Mouse (Mus musculus) erythroid progenitor cell, adult 5-6 weeks (primary cell): Measurements from ENCODE around the gene Slc26a5. TPM values are rescaled to one million over a fixed set of nuclear protein-coding genes. Genes with fewer than 3 reads are reported as not detected.
A peak's percentile ranks its signal among the peaks of the same experiment; 100 is the strongest.

Experiments
- ATAC-seq: replicated peaks from 2 replicates; pipeline ENCODE4 v1.8.0; 2016; ENCODE audit warnings: moderate number of reproducible peaks, mild to moderate bottlenecking, moderate TSS enrichment, inconsistent platforms; ENCODE audit not compliant: poor library complexity, low FRiP score, severe bottlenecking
- total RNA-seq, 2 experiments: library from RNA; stranded (forward) in 1 of 2; stranded (reverse) in 1 of 2; fragments of 150-400 nt in 1 of 2; fragments of 186-747, 209-891 nt in 1 of 2; gene quantifications; 2 replicates each; pipeline versions ENCODE4 v1.2.3 to v1.2.4; 2015 to 2017; ENCODE audit warnings: low replicate concordance in 2 of 2

The Slc26a5 gene
- total RNA-seq, 2 experiments from 2014 or later: not detected

DNA sequence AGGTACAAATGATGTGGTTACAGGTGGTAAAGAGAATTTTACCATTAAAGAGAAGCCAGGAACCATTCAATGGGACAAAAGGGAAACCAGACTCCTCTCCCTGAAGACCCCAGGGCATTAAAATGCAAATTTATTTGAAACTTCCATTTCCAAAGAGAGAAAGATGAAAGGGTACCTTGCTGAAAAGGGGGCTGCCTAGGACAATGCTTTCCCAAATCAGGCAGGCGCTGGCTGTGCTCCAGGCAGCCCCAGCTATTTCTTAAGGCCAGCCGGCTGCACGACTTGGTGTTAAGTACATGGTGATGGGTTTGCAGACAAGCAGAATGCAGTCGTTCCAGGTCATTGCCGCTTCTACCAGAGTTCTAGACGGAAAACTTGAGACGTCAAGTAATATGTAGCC, 39.0 kb downstream of the Slc26a5 start:
- no peak for ATAC-seq

DNA sequence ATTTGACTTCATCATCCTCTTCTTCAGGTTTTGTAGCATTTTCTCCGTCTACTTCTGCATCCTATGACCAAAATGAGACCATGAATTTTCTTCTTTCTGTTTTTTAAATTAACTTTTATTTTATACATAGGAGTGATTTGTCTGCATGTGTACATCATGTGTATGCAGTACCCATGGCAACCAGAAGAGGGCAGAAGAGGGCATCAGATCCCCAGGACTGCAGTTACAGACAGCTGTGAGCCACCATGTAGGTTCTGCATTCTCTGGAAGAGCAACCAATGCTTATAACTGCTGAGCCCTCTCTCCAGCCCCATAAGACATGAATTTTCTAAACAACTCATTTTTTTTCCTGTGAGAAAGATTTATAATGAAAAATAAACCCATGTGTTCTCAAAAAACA, 51.4 kb downstream of the Slc26a5 start:
- ATAC-seq: no peak

DNA sequence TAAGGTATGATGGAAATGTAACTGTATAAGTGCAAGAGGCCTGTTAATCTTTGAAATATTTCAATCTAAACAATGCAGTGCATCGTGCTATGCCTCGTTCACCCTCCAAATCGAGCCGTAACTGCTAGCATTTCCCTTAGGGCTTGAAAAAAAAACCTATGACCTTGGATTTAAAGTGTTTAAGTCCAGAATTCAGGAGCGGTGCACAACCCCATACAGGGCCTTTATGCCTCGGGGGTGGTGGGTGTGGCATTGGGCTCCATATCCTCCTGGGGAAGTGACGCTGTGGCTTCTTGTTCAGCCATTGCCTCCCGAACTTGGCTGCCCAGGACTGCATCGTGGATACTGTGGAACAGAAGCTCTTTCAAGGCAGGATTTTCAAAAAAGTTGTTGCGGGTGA, 54.5 kb downstream of the Slc26a5 start:
- no peak for ATAC-seq

DNA sequence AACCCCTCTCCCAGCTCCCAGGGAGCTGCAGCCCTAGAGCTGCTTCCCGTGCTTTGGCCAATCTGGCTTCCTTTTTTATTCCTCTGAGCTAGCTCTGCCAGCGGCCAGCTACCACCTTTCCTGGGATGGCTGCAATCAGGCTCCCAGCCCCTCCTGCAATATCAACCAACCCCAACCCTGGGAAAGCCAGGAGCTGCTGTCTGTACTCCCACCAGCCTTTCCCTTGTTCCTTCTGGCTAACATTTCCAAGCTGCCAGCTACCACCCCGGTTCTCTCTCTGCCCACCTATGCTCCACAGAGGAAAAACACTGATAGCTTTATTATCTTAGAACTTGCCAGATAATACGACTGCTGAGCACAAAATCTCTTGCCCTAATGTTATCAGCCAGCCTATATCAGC, 60.6 kb downstream of the Slc26a5 start:
- ATAC-seq: no peak

DNA sequence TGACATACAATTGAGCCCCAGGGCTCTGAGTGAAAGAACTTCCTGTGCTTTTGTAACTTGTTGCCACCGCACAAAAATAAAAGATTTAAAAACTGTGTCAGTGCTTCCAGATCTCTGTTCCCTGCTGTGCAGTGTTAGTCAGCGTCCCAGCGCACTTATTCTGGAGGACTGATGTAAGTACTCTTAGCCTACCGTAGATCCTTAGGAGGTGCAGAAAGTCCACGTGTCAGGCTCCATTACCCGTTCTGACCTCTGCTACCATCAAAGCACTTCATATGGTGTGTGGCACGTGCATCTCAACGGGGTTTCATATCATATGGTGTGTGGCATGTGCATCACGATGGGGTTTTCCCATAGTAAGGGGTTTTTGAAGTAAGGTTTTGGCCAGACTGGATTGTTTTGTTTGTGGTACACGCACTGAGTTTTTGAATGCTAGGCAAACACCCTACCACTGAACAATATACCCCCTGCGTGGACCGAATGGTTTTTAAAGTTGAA, 61.7 kb downstream of the Slc26a5 start:
- no peak for ATAC-seq

DNA sequence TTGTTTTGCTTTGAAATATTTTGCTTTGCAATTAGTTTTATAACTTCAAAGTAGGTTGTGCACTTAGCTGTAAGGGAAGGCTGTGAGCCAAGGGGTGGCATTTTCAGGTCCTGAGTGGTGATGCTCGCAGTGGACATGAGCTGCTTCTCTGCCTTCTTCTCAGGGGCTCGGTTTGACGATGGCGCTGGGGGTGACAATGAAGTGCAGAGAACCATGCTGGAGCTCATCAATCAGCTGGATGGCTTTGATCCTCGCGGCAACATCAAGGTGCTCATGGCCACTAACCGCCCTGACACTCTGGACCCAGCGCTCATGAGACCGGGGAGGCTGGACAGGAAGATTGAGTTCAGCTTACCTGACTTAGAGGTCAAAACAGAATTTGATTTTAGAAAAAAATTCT, 62.5 kb downstream of the Slc26a5 start:
- no peak for ATAC-seq

DNA sequence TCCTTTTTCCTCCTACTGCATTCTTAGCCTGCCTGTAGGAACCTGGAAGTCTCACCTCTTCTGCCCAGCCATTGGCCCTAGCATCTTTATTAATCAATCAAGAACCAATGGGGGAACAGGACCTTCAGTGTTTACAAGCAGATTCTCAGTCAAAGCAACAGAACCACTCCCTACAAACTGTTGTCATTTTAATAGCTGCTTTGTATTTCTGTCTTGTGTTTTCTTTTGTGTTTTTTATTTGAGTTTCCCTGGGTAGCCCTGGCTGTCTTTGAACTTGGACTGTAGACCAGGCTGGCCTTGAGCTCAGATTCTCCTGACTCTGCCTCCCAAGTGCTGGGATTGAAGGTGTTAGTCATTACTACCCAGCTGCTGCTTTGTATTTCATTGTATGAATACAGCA, 73.2 kb downstream of the Slc26a5 start:
- ATAC-seq: no peak

DNA sequence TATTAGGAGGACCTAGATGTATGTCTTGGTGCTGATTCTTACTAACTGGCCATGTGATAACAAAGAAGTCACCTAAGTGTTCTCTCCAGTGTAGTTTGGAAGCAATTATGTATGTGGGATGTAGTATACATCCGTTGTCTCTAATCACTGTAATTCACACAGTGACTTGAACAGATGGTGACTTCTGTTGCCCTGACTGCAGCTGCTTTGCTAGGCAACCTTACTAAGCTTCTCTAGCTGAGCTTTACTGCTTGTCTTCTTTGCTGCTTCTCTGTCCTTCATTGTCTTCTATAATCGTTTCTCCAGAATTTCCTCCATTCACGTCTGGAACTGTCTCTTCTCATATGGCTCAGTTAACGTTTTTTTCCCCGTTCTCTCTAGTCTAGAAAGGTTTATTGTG, 76.3 kb downstream of the Slc26a5 start:
- ATAC-seq: no peak

DNA sequence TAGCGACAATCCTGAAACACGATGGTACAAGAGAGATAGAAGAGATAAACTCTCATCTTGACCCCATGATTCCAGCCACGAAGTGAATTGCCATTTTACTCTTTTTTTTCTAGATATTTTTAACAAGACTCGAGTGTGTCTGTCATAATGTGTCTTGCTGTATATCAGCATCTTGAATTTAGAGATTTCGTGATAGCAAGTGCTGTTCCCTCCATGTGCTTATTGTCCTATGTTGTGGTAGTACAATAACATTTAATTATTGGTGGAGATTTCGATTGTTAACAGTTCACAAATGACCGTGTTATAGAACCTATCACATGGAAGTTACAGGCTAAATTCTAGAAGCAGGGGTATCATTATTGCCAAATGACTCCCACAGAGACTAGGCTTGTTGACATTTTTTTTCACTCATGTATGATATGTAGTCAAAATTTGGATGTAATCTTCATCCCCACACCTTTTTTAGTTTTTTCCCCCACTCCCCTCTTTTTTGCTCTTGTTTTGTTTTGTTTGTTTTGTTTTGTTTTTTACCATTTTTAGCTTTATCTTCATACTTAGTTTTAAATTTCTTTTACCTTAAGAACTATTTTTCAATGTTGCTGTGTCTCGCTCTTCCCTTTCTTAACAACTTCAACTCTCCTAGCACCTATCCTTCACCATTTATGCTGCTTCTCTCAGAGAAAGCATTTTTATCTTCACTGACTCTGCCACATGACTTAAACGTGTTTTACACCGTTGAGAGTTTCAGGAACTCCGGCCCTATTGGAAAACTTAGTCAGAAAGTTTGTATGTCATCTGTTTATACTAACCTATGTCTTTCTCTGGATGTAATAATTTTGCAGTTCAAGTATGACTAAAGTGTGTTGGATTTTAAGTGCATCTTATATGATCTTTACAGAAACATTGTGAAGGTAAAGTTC, 78.0 kb downstream of the Slc26a5 start:
- no peak for ATAC-seq

DNA sequence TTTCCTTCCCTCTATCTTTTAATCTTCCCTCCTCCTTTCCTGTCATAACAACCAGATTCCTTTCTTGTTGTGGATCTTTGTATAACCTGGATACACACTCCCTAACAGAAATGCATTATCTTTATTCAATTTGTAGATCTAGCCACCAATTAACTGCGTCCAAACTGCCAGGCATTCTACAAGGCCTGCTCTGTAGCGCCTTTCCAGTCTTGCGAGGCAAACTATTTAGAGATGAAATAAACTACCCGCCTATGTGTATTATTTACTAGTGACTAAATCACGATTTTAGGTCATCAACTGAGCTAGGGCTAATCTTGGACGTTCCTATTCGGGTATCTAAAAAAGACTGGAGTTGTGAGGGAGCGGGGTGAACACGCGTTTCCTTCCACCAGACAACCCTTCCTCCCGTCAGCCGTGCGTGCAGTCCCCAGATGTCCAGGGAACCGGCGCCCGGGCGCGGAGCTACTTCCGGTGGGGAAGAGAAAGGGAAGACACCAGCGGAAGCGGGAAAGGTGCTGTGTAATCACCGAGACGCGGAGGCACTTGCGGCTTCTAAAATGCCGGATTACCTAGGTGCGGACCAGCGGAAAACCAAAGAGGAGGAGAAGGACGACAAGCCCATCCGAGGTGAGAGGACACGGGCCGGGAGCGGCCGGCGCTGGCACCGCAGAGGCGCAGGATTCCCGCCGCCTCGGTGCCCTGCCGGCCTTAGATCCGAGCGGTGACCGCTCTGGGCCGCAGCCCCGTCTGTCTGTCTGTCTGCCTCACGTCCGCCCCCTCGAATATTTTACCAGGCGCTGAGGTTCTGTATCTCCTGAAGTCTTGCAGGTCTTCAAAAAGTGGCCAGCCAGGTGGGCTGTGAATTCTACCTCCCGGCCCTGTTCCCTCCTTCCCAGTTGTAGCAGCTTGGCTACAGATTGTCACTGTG, 78.9 kb downstream of the Slc26a5 start:
- peak; percentile 88 for ATAC-seq

DNA sequence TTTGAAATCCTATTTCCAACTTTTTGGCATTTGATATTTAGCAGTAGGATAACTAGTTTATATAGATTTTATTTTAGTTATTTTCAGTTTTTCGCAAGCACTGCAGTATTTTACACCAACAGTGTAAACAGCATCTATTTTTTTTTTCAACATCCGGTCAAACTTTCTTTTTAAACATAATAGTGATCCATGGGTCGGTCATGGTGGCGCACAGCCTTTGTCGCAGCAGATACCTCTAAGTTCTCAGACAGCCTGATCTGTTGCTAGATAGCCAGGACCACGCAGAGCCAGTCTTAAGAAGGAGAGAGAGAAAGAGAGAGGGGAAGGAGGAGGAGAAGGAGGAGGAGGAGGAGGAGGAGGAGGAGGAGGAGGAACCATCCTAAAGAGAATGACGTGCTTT, 79.6 kb downstream of the Slc26a5 start:
- ATAC-seq: no peak

DNA sequence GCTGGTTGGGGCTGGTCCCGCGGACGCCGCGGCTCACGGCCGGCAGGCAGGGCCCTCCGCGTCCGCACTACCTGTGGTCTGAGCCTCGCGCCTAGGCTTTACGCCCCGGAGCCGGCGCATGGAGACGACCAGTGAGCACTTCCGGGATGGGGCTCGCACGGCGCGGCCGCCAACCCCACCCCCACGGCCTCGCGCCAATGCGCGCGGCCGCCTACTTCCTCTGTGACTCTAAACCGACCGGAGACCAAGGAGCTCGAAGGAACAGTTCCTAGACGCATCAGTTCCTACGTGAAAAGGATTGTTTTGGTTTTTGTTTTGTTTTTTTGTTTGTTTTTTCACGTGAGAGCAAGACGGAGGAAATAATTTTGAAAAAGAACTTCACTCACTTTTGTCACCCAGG, 80.4 kb downstream of the Slc26a5 start, which contains the start of the genes Dnajc2 and Psmc2:
Dnajc2 (minus strand) TSS at position 199 of the 400 bp plus-strand sequence.
Psmc2 (plus strand) TSS at position 231 of the 400 bp plus-strand sequence.
- ATAC-seq: peak; percentile 90

DNA sequence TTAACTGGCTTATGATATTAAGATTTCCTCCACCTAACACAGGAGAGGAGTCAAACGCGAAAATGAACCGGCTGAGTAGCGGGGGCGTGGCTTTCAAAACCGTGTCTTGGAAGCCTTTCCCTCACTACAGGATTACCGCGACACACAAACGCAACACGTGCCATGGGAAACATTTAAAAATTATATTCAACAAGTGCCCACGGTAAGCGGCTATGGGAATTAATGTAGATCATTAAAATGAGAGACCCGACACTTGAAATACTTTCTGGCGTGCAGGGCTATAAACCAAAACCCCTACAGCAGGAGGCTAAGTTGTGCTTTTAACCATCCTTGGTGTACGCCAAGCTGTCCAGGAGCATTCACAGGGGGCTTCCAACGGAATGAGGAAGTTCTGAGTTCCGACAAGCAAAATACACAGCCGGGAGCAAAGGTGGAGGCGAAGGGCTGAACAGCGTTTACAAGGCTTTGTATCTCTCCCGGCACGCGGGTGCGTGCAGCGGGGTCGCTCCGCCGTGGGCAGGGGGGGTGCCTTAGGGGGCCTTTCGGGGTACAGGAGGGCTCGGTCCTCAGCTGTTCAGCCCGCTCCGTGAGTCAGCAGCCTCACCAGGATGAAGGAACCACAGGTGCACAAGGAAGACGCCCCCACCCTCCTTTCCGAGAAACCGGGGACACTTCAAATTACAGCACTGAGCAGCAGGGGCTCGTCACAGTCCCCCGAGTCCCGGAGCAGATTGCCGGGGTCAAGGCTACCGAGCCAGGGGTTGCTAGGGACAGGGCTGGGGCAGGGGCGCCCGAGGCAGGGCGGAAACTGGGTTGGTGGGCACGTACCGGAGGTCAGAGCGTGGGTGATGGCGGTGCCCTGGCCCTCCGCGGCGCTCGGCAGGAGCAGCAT, 81.0 kb downstream of the Slc26a5 start:
- ATAC-seq: no peak

DNA sequence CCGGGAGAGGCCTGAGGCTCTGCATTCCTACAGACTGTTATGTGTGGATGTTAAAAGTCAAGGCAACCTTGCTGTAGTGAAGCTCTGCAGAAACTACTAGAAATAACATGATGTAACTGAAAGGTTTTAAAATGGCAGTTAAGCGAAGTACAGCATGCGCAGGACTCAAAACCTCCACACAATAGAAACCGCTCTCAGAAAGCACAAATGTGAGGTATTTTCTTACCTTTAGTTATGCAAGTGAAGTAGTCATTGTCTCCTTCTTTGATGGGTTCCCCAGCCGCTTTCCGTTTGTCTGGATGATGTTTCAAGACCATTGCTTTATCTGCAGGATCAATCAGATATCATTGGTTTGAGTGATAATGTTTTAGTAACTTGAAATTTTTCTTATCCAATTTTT, 88.9 kb downstream of the Slc26a5 start:
- ATAC-seq: no peak

DNA sequence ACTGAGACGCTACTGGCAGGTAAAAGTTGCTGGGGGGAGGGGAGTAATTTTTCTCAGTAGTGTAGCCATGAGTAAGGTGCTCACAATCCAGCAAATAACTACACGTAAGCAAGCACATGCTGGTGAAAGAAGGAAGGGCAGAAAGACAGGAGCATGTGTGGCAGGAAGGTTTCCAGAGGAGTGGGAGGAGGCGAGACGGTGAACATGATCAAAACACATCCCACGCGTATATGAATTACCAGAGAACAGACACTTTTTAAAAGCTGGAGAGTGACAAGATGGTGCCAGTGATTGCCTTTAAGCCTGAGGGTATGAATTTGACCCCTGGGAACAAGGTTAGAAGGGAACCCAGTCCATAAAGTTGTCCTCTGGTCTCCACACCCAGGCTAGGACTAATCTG, 95.6 kb downstream of the Slc26a5 start:
- ATAC-seq: no peak

DNA sequence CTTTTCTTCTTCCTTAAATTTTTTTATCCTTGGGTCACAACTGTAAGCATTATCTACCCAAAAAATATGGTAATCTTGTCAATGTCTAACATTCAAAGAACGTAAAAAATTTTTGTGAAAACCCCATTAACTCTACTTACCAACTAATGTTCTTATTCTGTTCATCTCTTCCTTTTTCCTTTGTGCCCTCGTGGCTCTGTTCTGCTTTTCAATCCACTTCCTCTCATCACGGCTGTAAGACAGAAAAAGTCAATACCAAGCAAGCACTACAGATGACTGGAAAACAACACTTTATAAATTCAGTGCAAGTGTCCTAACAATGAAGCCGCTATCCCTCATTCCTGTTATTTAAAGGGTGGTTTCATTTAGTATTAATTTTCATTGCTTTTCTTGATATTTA, 96.9 kb downstream of the Slc26a5 start:
- ATAC-seq: no peak
